Mouse (Mus musculus): ENCODE measurements around the gene Nr2c2ap. TPM values are rescaled to one million over a fixed set of nuclear protein-coding genes. Genes with fewer than 3 reads are reported as not detected.

Nr2c2ap gene
- 16.6 and 20.4 TPM in 2 replicates for polyA plus RNA-seq (2012; rRNA removed)

DNA sequence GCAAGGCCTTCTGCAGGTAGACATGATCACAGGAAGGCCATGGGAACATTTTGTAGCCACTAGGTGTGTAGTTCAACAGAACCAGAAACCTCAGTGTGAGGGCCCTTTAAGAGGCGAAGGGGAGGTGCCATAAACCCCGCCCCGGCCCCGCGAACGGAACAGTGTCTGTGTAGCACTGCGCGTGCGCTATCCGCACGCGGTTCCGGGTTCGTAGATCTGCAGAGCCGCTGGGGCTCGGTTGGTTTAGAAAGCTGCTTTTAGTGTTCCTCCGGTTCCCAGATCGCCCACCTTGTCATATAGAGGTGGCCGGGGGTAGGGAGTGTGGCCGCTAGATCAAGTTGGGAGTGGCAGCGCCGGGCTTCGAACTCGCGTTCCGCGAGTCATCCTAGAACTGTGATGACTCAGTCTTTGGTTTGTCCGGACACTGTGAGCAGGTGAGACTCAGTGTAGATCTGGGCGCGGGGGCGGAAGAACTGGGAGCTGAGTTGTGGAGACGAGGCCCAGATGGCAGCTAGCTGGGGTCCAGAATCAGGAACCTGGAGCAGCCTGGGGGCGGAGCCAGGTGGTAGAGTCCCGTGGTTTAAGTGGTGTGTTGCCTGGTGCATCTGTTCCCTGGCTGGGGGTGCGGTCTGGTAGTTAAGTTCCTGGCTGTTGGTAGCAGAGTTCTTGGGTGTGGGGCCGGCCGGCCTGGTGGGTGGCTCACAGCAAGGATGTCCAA, at the start of gene Nr2c2ap:
Gene Nr2c2ap (plus strand): TSS at position 168 of the 718 bp plus-strand sequence.
- no peak for DNase-seq (ENCODE audit: low read depth)

GRCm38 (mm10) chr8:70081976-70082375, 49.2 kb upstream of the Nr2c2ap start:
- DNase-seq (ENCODE audit: low read depth) = no peak

DNA sequence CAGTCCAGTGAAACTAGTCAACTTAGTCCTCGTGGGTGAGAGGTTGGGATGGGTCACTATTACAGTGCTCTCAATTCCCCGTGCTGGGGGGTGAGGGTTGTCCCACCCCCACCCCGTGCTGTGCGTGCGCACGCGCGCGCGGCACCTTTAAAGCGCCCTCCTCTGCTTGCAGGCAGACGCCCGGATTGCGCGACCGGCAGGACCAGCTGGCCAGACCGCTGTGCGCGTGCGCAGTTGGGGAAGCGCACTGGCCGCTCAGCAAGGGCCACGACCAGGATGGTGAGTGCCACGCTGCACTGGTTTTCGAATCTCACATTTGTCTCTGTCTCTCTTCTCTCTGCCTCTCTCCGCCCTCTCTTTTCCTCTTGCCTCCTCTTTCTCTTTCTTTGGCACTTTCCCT, 47.8 kb upstream of the Nr2c2ap start, which contains the start of gene Hapln4:
Gene Hapln4 (plus strand): TSS at position 173 of the 400 bp plus-strand sequence.
- no peak for DNase-seq (ENCODE audit: low read depth)

DNA sequence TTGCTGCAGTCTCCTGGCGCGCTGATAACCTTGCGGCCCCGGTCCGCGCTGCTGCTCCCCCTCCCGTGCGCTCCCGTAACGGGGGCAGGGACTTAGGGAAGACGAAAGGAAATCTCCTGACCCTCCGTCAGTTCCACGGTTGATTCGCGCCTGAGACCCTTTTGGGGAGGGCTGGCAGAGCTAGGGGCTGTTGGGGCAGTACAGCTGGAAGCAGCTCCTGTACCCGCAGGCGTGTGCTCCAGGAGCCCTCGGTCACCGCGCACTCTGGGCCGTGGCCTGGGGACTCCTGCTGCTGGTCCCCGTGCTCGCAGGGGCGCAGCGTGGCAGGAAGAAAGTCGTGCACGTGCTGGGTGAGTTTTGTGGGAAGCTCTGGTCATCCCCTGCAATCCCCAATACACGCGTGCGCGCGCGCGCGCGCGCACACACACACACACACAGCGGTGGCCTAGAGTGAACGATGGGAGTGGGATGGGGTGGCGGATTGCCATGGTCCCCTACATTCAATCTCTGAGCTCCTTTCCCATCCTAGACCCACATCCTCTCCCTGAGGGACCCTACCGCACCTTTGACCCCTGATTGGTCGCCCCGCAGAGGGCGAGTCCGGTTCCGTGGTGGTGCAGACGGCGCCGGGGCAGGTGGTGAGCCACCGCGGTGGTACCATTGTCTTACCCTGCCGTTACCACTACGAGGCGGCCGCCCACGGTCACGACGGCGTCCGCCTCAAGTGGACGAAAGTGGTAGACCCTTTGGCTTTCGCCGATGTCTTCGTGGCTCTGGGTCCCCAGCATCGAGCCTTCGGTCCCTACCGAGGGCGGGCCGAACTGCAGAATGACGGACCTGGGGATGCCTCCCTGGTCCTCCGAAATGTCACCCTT, 46.7 kb upstream of the Nr2c2ap start:
- DNase-seq (ENCODE audit: low read depth) = no peak

DNA sequence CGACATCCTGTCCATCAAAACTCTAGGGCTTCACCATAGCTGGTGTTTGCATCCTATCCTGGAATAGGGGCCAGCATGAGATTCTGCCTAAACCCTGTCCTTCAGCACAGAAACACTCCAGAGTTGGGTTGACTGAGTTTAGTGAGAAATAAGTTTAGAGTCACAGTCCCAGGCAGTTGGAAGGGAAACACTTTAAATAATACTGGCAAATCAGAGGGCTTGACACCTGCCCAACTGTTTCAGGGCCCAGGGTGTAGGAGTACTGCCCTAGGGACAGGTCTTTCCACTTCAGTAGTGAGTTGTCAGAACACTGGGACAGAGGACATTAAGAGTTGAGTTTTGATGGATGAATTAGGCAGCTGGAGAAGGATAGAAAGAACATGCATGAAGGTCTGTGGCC, 45.0 kb upstream of the Nr2c2ap start:
- no peak for DNase-seq (ENCODE audit: low read depth)

DNA sequence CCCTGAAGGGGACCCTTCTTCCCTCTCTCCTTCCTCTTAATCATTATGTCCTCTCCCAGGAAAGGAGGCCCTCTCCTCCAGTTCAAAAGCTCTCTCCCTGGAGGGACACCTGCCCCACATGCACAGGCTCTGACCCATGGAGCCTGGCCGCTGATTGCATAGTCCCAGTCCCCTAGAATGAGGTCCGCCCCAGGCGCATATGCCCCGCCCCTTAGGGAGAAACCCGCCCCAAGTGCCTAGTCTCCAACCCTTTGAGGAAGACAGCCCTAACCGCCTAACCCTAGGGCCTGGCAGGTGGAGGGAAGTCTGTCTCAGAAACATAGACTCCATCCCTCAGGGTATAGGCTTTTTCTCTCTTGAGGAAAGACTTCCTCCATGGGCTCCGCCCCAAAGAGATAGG, 43.9 kb upstream of the Nr2c2ap start:
- DNase-seq (ENCODE audit: low read depth) = no peak

- no peak for DNase-seq (ENCODE audit: low read depth)
These were observed 43.1 kb upstream of the Nr2c2ap start for GRCm38 (mm10) chr8:70087836-70088650.

DNA sequence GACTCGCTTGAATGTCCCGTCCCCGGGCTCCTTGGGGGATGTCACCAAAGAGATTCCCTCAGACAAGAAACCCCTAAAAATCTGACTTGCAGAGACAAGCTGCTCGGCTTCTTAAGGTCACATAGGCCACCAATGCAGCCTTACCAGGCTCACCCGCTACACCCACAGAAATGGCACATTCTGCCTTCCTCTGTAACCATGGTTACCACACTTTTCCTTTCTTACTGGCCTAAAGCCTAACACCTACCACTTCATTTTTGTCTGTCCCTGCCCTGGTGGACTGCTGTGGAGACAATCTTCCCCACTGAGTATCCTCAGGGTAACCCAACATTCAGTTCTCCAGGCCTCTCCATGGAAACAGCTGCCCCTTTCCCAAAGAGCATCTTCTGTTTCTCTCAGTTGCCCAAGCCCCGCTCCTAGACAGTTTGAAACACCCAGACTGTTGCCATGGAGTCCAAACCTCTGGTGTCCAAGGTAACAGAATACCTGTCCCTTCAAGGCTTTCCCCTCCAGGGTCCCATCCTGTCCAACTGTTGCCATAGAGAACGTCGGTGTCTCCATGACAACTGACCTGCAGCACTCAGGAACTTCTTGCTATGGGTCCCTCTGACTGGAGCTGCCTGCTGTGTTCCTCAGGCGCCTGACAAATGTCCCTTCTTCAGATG, 41.7 kb upstream of the Nr2c2ap start:
- DNase-seq (ENCODE audit: low read depth) = no peak

- no peak for DNase-seq (ENCODE audit: low read depth)
These were observed 38.3 kb upstream of the Nr2c2ap start for GRCm38 (mm10) chr8:70092786-70093185.

- no peak for DNase-seq (ENCODE audit: low read depth)
These were observed 31.9 kb upstream of the Nr2c2ap start for GRCm38 (mm10) chr8:70099276-70099675.

- DNase-seq (ENCODE audit: low read depth) = no peak
These were observed 30.9 kb upstream of the Nr2c2ap start for GRCm38 (mm10) chr8:70100241-70100640.

DNA sequence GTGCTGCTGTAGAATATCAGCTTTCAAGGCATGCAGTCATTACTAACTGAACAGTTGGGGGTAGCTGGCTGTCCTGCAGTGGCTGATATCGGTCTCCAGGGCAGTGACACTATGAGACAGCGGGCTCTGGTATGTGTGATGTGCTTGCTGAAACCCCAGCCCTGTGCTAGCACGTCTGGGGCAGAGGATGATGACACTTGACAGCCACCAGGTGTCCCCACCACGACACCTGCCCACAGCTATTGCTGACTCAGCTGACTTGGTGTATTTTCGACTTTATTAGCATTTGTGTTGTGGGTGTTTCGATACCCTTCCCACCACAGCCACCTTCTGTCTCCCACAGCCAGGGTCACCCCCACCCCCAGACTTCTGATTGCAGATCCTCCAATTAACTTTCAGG, 26.6 kb upstream of the Nr2c2ap start:
- DNase-seq (ENCODE audit: low read depth) = no peak

GRCm38 (mm10) chr8:70104922-70105321, 26.2 kb upstream of the Nr2c2ap start:
- DNase-seq (ENCODE audit: low read depth) = no peak

DNA sequence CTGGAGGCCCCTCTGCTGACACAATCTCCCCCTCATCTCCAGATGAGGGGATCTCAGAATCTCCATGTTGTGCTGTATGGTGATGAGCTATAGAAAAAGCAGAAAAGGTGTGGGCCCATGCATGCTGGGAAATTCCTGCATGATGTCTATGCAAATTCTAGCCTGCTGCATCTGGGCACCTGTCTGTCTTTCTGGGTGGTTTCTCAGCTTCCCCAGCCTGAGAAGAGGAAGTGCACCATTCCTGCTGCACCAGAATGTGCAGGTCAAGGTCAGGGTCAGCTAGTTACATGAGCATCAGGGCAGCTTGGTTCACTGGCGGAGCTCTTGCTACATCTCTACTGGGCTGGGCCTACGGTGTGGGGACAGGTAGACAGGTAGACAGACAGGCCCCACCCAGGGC, 20.7 kb upstream of the Nr2c2ap start:
- DNase-seq (ENCODE audit: low read depth) = no peak

DNA sequence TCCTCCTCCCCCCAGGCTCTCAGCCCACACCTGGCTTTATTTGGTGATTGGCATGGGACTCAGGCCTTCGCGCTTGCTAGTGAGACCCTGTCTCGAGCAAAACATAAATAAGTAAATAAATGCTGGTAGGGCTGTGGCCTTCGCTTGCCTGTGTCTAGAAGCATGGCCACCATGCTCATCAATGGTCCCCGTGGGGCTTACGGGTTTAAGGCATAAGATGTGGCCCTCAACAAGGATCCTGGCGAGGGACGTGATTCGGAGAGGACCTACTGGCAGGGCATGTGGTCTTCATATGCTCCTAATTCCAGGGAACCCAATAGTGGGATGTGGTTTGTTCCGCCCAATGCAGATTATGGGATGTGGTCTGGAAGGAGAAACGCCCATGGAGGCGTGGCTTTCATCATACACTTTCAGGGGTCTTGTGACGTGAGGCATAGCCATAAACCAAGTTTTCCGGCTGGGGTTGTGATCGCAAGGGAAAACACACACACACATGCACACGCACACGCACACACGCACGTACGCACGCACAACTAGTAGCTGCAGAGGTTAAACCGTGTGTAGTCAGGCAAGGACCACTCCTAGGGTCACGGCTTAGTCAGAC, 19.8 kb upstream of the Nr2c2ap start:
- DNase-seq (ENCODE audit: low read depth) = no peak

- DNase-seq (ENCODE audit: low read depth) = no peak
These were observed 18.6 kb upstream of the Nr2c2ap start for GRCm38 (mm10) chr8:70112401-70113016.

DNA sequence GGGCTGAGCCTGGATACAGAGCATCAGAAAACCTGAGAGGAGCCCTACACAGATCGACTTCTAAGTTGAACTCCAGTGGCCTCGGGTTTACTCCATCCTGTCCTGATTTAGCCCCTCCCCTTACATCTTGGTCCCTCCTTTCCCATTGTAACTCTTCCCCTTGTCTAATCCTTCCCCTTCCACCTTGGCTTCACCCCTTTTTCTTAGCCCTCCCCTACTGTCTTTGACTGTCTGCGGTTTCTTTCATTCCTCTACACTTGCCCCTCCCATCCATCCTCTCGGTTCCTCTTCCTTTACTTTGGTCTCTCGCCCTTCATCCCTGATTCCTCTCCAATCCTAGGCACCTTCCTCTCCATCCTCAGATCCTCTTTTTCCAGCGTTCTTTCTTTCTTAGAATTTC, 16.6 kb upstream of the Nr2c2ap start:
- DNase-seq (ENCODE audit: low read depth) = no peak

GRCm38 (mm10) chr8:70114892-70115291, 16.2 kb upstream of the Nr2c2ap start:
- DNase-seq (ENCODE audit: low read depth) = no peak

- DNase-seq (ENCODE audit: low read depth) = no peak
These were observed 13.5 kb upstream of the Nr2c2ap start for GRCm38 (mm10) chr8:70117611-70118010.
